19 mouse cellular contexts compared by ENCODE assay signal in the genomic region with DNA sequence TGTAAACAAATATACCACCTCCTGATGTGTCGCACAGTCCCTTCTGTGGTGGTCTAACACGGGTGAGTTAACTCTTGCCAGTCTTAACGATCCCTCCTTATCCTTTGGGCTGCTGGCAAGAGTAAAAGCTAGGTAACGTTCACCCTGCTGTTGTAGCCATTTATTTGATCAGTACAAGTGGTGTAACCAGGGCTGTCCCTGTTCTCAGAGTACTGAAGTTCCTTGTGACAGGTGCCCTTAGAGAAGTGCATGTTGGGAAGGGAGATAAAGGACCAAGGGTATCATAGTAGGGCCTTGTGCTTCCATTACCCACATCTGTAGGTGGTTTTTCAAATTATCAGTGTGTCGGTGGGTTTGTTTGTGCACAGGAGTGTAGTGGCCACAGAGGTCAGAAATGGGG. TPM values are rescaled to one million over a fixed set of nuclear protein-coding genes. Genes with fewer than 3 reads are reported as not detected.
"Had no signal": no experiment of that assay in that cellular context is flagged by ENCODE, and none has a peak within 500 bp of the region (broad histone marks: within the 10 kb centered on the region; RNA-seq: fewer than 3 reads in every experiment).

No protein-coding gene starts in this region.

- H3K27me3 ChIP-seq: limb, embryonic 15.5 days; lung, embryonic 15.5 days; midbrain, embryonic 15.5 days; neural tube, embryonic 12.5 days had no signal

- H3K4me1 ChIP-seq: midbrain, embryonic 15.5 days; neural tube, embryonic 12.5 days had no signal

- H3K4me2 ChIP-seq: limb, embryonic 15.5 days; lung, embryonic 15.5 days; midbrain, embryonic 15.5 days; neural tube, embryonic 12.5 days had no signal

- ATAC-seq: midbrain, embryonic 15.5 days had no signal

- H3K9me3 ChIP-seq: limb, embryonic 15.5 days; lung, embryonic 15.5 days; midbrain, embryonic 15.5 days; neural tube, embryonic 12.5 days had no signal

- H3K27ac ChIP-seq: limb, embryonic 15.5 days; lung, embryonic 15.5 days; neural tube, embryonic 12.5 days; stomach, postnatal 0 days had no signal

- DNase-seq: kidney, adult 11 months; kidney, adult 9 months; kidney, postnatal 10 days; lung, postnatal 14 days; thymus, postnatal 14 days had no signal

- H3K4me3 ChIP-seq: limb, embryonic 15.5 days; lung, embryonic 15.5 days; midbrain, embryonic 15.5 days; neural tube, embryonic 12.5 days had no signal

- H3K9ac ChIP-seq: limb, embryonic 15.5 days; lung, embryonic 15.5 days; midbrain, embryonic 15.5 days; neural tube, embryonic 12.5 days had no signal

RNA-seq across cellular contexts. Expression of gene Olfr1373, which starts 17.6 kb away (rescaled TPM):
- total RNA-seq: layer of hippocampus, adult 8-10 months; layer of hippocampus, postnatal 14 days; left cerebral cortex, adult 18-20 months; left cerebral cortex, postnatal 25 days; monocyte, adult 5-6 weeks; neutrophil, adult 5-6 weeks had no signal
- polyA plus RNA-seq: large intestine, adult 2 months; limb, embryonic 11.5 days; limb, embryonic 15.5 days; liver, embryonic 16.5 days; lung, embryonic 15.5 days; midbrain, embryonic 15.5 days; neural tube, embryonic 12.5 days; stomach, postnatal 0 days had no signal
